Mouse (Mus musculus): ENCODE measurements around the gene Rilpl1. TPM values are rescaled to one million over a fixed set of nuclear protein-coding genes. Genes with fewer than 3 reads are reported as not detected.

Gene Rilpl1
- polyA plus RNA-seq, 1 experiment from 2014 or later, result 8.6 TPM

DNA sequence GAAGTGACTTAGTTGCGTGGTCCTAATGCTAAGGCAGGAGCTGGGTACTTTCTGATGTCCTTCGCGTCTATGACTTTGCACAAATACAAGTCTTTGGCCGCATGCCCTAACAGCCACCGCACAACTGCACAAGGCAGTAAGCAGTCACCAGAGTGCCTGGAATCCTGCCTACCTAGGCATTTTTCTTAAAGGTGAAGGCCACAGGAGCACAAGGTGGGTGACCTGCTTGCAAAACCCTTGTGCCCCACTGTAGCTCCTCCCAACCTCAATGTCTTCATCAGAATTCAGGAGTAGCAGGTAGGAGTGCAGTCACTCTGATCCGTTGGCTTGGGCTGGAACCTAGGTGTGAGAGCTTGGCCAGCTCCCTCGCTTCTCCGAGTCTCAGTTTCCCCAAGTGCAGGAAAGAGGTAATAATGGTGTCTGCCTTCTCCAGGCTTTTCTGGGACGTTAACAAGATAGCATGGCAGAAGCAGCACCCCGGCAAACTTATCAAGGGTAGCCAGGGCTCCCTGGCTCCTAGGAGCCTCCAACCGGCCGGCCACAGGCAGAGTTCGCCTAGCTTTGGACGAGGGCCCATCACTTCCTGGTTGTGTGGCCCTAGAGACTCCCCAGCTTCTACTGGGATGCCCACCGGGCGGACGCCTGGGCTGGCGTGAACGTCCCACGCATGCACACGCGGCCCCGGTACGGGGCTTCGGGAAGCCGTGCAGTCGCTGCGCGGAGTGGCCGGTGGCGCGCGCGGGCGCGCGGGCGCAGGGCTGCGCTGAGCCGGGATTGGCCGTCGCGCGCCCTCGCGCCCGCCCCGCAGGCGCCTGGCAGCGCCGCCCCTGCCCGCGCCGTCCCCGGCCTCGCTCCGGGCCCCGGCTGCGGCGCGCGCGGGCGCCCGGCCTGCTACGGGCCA, 86.3 kb downstream of the Rilpl1 start:
- Histone ChIP-seq H3K36me3 (ENCODE audit: control insufficient read depth, insufficient read depth, low read length) (0 out of 2 replicates have a peak, but pooled peaks cover 8% of the 10 kb centered on the region), H3K4me2 (ENCODE audit: low read depth, low read length) (peak overlapping the region; percentile 91), H3K27ac (ENCODE audit: low read length) (peak overlapping the region; percentile 96), H3K4me1 (ENCODE audit: control insufficient read depth, insufficient read depth, low read length) (peaks cover 28% of the 10 kb centered on the region), H3K27me3 (replicated peaks; ENCODE audit: control insufficient read depth, insufficient read depth, low read length) (no peaks in the 10 kb centered on the region), H3K4me3 (ENCODE audit: low read length) (peak overlapping the region; percentile 88), H3K9me3 (ENCODE audit: control insufficient read depth, low read length) (no peaks in the 10 kb centered on the region), H3K9ac (ENCODE audit: low read depth, low read length) (peak overlapping the region; percentile 91)
- peak; percentile 83 for ATAC-seq
- WGBS, result 4% methylated on average over 61 of the region's 66 CpGs

DNA sequence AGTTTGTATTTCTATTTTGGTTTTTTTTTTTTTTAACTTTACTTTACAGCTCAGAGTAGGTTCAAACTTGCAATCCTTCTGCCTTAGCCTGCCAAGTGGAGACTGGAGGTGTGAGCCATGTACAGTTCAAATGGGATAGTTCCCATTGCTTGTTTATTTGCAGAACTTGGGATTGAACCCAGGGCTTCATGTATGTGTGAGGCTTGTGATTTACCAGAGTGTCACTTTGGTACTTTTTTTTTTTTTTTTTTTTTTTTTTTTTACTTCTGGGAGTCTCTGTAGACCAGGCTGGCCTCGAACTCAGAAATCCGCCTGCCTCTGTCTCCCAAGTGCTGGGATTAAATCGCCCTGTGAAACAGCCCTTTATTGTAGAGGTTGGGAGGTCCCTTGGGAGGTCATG, 87.0 kb downstream of the Rilpl1 start:
- ATAC-seq, result no peak
- peak overlapping the region; percentile 88; the same call in 1 of the 2 replicates for H3K4me3 ChIP-seq (ENCODE audit: low read length)
- H3K9ac ChIP-seq (ENCODE audit: low read depth, low read length), result 0 out of 2 replicates have a peak overlapping the region, but pooled peaks have one; percentile 91
- H3K4me2 ChIP-seq (ENCODE audit: low read depth, low read length), result peak overlapping the region; percentile 91
- H3K9me3 ChIP-seq (ENCODE audit: control insufficient read depth, low read length), result no peaks in the 10 kb centered on the region
- WGBS, result 73% methylated on average over 3 of the region's 3 CpGs
- H3K36me3 ChIP-seq (ENCODE audit: control insufficient read depth, insufficient read depth, low read length), result 0 out of 2 replicates have a peak, but pooled peaks cover 8% of the 10 kb centered on the region
- H3K4me1 ChIP-seq (ENCODE audit: control insufficient read depth, insufficient read depth, low read length), result peaks cover 26% of the 10 kb centered on the region
- H3K27ac ChIP-seq (ENCODE audit: low read length), result peak overlapping the region; percentile 96
- H3K27me3 ChIP-seq (replicated peaks; ENCODE audit: control insufficient read depth, insufficient read depth, low read length), result no peaks in the 10 kb centered on the region

Other genes with a start within 250 kb of the Rilpl1 start
- 5.6 and 6.6 TPM in 2 replicates for gene Mphosph9, start 203.4 kb downstream of the Rilpl1 start, polyA plus RNA-seq (2015; fragmentation: Nextera tagmentation; extraction: Ambion mirVana)
- gene 2810006K23Rik, start 203.3 kb downstream of the Rilpl1 start, polyA plus RNA-seq (2015; fragmentation: Nextera tagmentation; extraction: Ambion mirVana), result 13.6 and 14.9 TPM in 2 replicates
- 17.8 and 21.1 TPM in 2 replicates for gene Cdk2ap1, start 168.3 kb downstream of the Rilpl1 start, polyA plus RNA-seq (2015; fragmentation: Nextera tagmentation; extraction: Ambion mirVana)
- 78.6 and 83.7 TPM in 2 replicates for gene Sbno1, start 105.4 kb downstream of the Rilpl1 start, polyA plus RNA-seq (2015; fragmentation: Nextera tagmentation; extraction: Ambion mirVana)
- gene Kmt5a, start 91.5 kb downstream of the Rilpl1 start, polyA plus RNA-seq (2015; fragmentation: Nextera tagmentation; extraction: Ambion mirVana), result 50.6 and 54.3 TPM in 2 replicates
- 55.1 and 55.4 TPM in 2 replicates for gene Rilpl2, start 53.0 kb downstream of the Rilpl1 start, polyA plus RNA-seq (2015; fragmentation: Nextera tagmentation; extraction: Ambion mirVana)
- 20.1 and 20.9 TPM in 2 replicates for gene Snrnp35, start 48.3 kb downstream of the Rilpl1 start, polyA plus RNA-seq (2015; fragmentation: Nextera tagmentation; extraction: Ambion mirVana)
- 635 and 649 TPM in 2 replicates for gene Tmed2, start 9.3 kb upstream of the Rilpl1 start, polyA plus RNA-seq (2015; fragmentation: Nextera tagmentation; extraction: Ambion mirVana)
- gene Ddx55, start 21.5 kb upstream of the Rilpl1 start, polyA plus RNA-seq (2015; fragmentation: Nextera tagmentation; extraction: Ambion mirVana), result 12.5 and 14.5 TPM in 2 replicates
- 85.5 and 86.6 TPM in 2 replicates for gene Eif2b1, start 47.7 kb upstream of the Rilpl1 start, polyA plus RNA-seq (2015; fragmentation: Nextera tagmentation; extraction: Ambion mirVana)
- gene Gtf2h3, start 47.7 kb upstream of the Rilpl1 start, polyA plus RNA-seq (2015; fragmentation: Nextera tagmentation; extraction: Ambion mirVana), result 51.2 and 52.2 TPM in 2 replicates
- 61.5 and 67.9 TPM in 2 replicates for gene Atp6v0a2, start 97.2 kb upstream of the Rilpl1 start, polyA plus RNA-seq (2015; fragmentation: Nextera tagmentation; extraction: Ambion mirVana)
- gene Dnah10, start 193.7 kb upstream of the Rilpl1 start, polyA plus RNA-seq (2015; fragmentation: Nextera tagmentation; extraction: Ambion mirVana), result 0.02 and 0.04 TPM in 2 replicates